Mouse (Mus musculus) 3134 (cell line): ENCODE measurements at regions not wholly inside any gene's neighbourhood (a gene's known extent, or its start where the extent isn't known, plus 50 kb on each side); places are given as distances from the start of the nearest gene placed in this dataset.
A peak's percentile ranks its signal among the peaks of the same experiment; 100 is the strongest.

Source experiments
- DNase-seq: peaks from one replicate; pipeline ENCODE4 v3.0.0-alpha.2; 2011; ENCODE audit warnings: low spot score; ENCODE audit not compliant: insufficient read length; ENCODE audit errors: extremely low read depth

- DNase-seq, result no peak
Observed at GRCm38 (mm10) chr17:79798361-79798760, 83.5 kb upstream of the Cyp1b1 start.

- no peak for DNase-seq
Observed at GRCm38 (mm10) chr17:79790166-79790565, 75.3 kb upstream of the Cyp1b1 start.

- DNase-seq, result no peak
Observed at GRCm38 (mm10) chr17:79787201-79787600, 72.3 kb upstream of the Cyp1b1 start.

- no peak for DNase-seq
Observed at GRCm38 (mm10) chr17:79786691-79787090, 71.8 kb upstream of the Cyp1b1 start.

GRCm38 (mm10) chr17:79786270-79786669, 71.4 kb upstream of the Cyp1b1 start:
- no peak for DNase-seq

- no peak for DNase-seq
Observed at GRCm38 (mm10) chr17:79784256-79784870, 69.5 kb upstream of the Cyp1b1 start.

GRCm38 (mm10) chr17:79781733-79782663, 67.1 kb upstream of the Cyp1b1 start:
- DNase-seq, result peak; percentile 28

- DNase-seq, result no peak
Observed at GRCm38 (mm10) chr17:79781262-79781661, 66.4 kb upstream of the Cyp1b1 start.

GRCm38 (mm10) chr17:79777874-79778395, 63.1 kb upstream of the Cyp1b1 start:
- no peak for DNase-seq

- no peak for DNase-seq
Observed at GRCm38 (mm10) chr17:79776177-79776576, 61.3 kb upstream of the Cyp1b1 start.

GRCm38 (mm10) chr17:79775216-79775615, 60.4 kb upstream of the Cyp1b1 start:
- no peak for DNase-seq

GRCm38 (mm10) chr17:79774291-79774690, 59.4 kb upstream of the Cyp1b1 start:
- no peak for DNase-seq

GRCm38 (mm10) chr17:79772219-79772618, 57.4 kb upstream of the Cyp1b1 start:
- no peak for DNase-seq

- no peak for DNase-seq
Observed at GRCm38 (mm10) chr17:79771727-79772126, 56.9 kb upstream of the Cyp1b1 start.

- DNase-seq, result no peak
Observed at GRCm38 (mm10) chr17:79770911-79771310, 56.0 kb upstream of the Cyp1b1 start.

GRCm38 (mm10) chr17:79769824-79770223, 55.0 kb upstream of the Cyp1b1 start:
- DNase-seq, result no peak

GRCm38 (mm10) chr17:79768080-79768479, 53.2 kb upstream of the Cyp1b1 start:
- DNase-seq, result no peak

GRCm38 (mm10) chr17:79765061-79765794, 50.4 kb upstream of the Cyp1b1 start:
- DNase-seq, result no peak
